Mouse (Mus musculus) CD4-positive, CD25-positive, alpha-beta regulatory T cell, adult 9 weeks (primary cell): ENCODE measurements around the gene Olfr635. TPM values are rescaled to one million over a fixed set of nuclear protein-coding genes. Genes with fewer than 3 reads are reported as not detected.

Source experiments
- polyA plus RNA-seq: library from polyadenylated mRNA; unstranded; fragments of 100-300 nt; shearing (Covaris generic); gene quantifications from one replicate; pipeline ENCODE4 v1.2.1, GENCODE M21; 2017

Gene Olfr635
- 0.04 TPM for polyA plus RNA-seq

DNA sequence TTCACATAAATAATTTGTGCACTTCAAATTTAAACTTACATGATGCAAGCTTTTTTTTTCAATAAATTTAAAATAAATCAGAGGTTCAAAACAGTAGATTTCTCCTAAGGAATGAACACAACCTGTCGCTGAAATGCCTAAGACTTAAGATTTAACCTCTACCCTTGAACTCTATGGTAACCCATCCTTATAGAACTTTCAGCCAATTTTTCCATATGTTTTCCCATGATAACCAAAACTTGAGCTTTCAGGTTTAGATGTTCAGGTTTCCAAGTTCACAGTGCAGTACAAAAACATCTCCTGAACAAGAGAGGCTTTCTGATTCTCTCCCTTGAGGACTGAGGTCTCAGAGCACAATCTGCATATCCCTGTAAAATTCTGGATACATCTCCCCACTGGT, at the start of gene Olfr635:
Olfr635 (plus strand) TSS at position 301 of the 400 bp plus-strand sequence.

DNA sequence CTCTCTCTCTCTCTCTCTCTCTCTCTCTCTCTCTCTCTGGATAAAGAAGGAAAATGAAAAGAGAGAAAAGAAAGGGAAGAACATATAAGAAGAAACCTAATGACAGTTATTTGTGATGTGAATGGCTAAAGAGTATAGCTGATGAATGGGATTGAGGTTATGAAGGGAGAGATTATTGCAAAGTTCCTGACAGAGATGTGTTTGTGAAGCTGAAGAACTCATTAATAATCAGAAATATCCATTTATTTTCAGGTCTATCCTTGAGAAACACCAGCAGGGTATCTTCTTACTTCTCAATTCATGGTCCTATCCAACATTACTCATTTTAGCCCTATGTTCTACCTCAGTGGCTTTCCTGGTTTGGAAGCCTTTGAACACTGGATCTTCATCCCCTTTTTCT, 42.4 kb upstream of the Olfr635 start, which contains the start of gene Olfr631:
Olfr631 (plus strand) TSS at position 301 of the 400 bp plus-strand sequence.

DNA sequence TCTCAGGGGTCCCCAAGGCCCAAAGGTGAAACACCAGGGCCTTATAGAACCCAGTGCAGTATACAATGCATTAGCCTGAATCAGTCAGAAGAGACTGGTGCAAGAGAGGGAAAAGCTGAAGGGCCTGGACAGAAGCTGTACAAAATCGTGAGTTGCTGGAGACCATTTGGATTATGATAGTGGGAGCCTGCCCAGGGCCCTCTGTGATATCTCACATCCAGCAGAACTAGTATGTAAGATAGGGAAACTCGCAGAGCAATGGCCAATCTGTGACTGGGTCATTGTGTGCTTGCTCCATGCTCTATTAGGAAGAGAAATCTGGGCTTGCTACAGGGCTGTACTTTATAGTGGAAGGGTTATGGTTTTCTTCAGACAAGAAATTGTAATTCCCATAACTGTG, 36.7 kb upstream of the Olfr635 start, which contains the start of gene Olfr632:
Olfr632 (plus strand) TSS at position 84 of the 400 bp plus-strand sequence.

GRCm38 (mm10) chr7:103944137-103944536, 26.8 kb upstream of the Olfr635 start, which contains the start of gene Olfr633:
Olfr633 (plus strand) TSS chr7:103944437.

DNA sequence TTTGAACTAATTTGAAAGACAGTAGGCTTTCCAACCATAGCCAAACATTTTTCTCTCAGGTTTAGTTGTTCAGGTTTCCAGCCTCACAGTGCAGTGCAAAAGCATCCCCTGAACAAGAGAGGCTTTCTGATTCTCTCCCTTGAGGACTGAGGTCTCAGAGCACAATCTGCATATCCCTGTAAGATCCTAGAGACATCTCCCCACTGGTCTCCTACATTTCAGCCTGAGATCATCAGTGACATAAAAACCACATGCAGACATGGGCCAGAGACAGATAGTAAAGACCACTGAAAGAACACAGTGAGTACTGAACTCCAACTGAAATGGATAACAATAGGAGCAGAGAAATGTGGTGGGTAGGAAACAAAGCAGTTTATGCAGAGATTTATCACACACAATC, 27.5 kb downstream of the Olfr635 start, which contains the start of gene Olfr638:
Olfr638 (plus strand) TSS at position 301 of the 400 bp plus-strand sequence.

DNA sequence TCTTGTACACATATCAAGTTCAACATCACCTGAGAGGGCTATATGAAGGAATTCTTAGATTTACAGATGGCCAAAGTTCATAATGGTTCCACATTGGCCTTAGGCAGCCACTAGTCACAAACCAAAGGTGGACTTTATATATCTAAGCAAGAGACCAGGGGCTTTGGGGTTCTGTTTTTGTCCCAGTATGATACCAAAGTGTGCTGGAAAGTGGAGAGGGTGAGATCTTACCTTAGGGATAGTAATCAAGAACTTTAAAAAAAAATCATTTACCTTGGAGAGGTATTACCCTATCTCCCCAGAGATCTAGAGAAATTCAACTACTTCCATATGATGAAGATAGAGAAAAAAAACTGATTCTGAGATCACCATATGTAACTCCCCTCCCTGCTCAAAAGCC, 46.3 kb downstream of the Olfr635 start, which contains the start of gene Olfr639:
Olfr639 (minus strand) TSS at position 101 of the 400 bp plus-strand sequence.

GRCm38 (mm10) chr7:104025473-104025872, 54.5 kb downstream of the Olfr635 start, which contains the start of gene Olfr640:
Olfr640 (minus strand) TSS chr7:104025573.

DNA sequence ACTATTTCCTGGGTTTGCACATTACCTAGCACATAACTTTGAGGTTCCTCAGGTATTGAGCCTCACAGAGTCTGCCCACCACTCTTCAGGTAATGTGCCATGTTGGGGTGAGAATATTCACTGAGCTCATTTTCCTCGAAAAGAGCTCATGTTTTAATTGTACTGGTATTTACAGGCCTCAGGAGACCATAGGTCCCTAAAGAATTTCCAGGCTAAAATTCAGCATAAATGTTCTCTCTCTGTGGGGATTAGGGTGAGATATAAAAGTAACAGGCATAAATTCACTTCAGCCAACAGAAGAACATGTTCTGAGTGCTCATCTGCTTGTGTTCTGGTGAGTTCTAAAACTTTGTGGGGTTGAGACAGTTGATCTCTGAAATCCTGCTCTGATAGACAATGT, 64.2 kb downstream of the Olfr635 start, which contains the start of gene Olfr641:
Olfr641 (plus strand) TSS at position 301 of the 400 bp plus-strand sequence.

Other genes starting within 250 kb of the Olfr635 start
- not detected for gene Olfr628, start 240.8 kb upstream of the Olfr635 start, polyA plus RNA-seq
- gene Olfr629, start 226.2 kb upstream of the Olfr635 start, polyA plus RNA-seq, result not detected
- not detected for gene Olfr630, start 213.8 kb upstream of the Olfr635 start, polyA plus RNA-seq
- gene Olfr69, start 199.6 kb upstream of the Olfr635 start, polyA plus RNA-seq, result not detected
- gene Olfr68, start 191.5 kb upstream of the Olfr635 start, polyA plus RNA-seq, result 0.09 TPM
- gene Olfr67, start 179.3 kb upstream of the Olfr635 start, polyA plus RNA-seq, result not detected
- gene Hbb-bt, start 157.2 kb upstream of the Olfr635 start, polyA plus RNA-seq, result 19.9 TPM
- 82.8 TPM for gene Hbb-bs, start 143.1 kb upstream of the Olfr635 start, polyA plus RNA-seq
- not detected for gene Hbb-bh2, start 130.6 kb upstream of the Olfr635 start, polyA plus RNA-seq
- not detected for gene Hbb-bh1, start 128.0 kb upstream of the Olfr635 start, polyA plus RNA-seq
- gene Hbb-y, start 117.9 kb upstream of the Olfr635 start, polyA plus RNA-seq, result not detected
- not detected for gene Olfr66, start 84.9 kb upstream of the Olfr635 start, polyA plus RNA-seq
- not detected for gene Olfr64, start 76.7 kb upstream of the Olfr635 start, polyA plus RNA-seq
- gene Olfr65, start 67.7 kb upstream of the Olfr635 start, polyA plus RNA-seq, result not detected
- gene Olfr631, start 42.3 kb upstream of the Olfr635 start, polyA plus RNA-seq, result not detected
- gene Olfr632, start 36.8 kb upstream of the Olfr635 start, polyA plus RNA-seq, result not detected
- not detected for gene Olfr633, start 26.7 kb upstream of the Olfr635 start, polyA plus RNA-seq
- gene Olfr638, start 27.6 kb downstream of the Olfr635 start, polyA plus RNA-seq, result not detected
- gene Olfr639, start 46.2 kb downstream of the Olfr635 start, polyA plus RNA-seq, result not detected
- gene Olfr640, start 54.4 kb downstream of the Olfr635 start, polyA plus RNA-seq, result not detected
- not detected for gene Olfr641, start 64.3 kb downstream of the Olfr635 start, polyA plus RNA-seq
- gene Olfr642, start 81.5 kb downstream of the Olfr635 start, polyA plus RNA-seq, result 0.06 TPM
- not detected for gene 4930516K23Rik, start 90.3 kb downstream of the Olfr635 start, polyA plus RNA-seq
- gene Olfr644, start 100.7 kb downstream of the Olfr635 start, polyA plus RNA-seq, result not detected
- gene Olfr645, start 114.3 kb downstream of the Olfr635 start, polyA plus RNA-seq, result not detected
- gene Olfr646, start 133.7 kb downstream of the Olfr635 start, polyA plus RNA-seq, result not detected
- not detected for gene Ubqln5, start 158.7 kb downstream of the Olfr635 start, polyA plus RNA-seq
- gene Olfr643, start 166.3 kb downstream of the Olfr635 start, polyA plus RNA-seq, result not detected
- not detected for gene Ubqln3, start 172.1 kb downstream of the Olfr635 start, polyA plus RNA-seq
- not detected for gene Ubqlnl, start 179.4 kb downstream of the Olfr635 start, polyA plus RNA-seq
- gene Olfm5, start 193.7 kb downstream of the Olfr635 start, polyA plus RNA-seq, result not detected
- 0.26 TPM for gene Olfr648, start 212.2 kb downstream of the Olfr635 start, polyA plus RNA-seq
- not detected for gene Olfr649, start 224.8 kb downstream of the Olfr635 start, polyA plus RNA-seq
- gene Trim6, start 247.6 kb downstream of the Olfr635 start, polyA plus RNA-seq, result 1.7 TPM